Mouse (Mus musculus): ENCODE data around the gene Celf3.

DNA sequence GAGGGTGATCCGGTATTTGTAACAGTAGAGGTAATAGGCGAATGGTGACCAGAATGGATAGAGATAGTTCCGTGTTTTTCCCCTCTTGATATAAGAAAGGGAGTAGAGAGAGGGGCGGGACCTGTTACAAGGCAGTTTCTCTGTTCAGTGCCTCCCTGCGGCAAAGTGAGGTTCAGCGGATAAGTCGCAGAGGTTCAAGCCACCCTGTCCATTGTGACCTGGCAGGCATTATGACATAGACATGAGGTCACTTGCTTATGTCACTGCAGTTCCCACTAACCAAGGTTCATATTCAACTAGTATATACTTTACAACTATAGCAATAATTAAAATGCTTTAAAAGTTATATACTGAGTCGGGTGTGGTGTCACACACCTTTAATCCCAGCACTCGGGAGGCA is 41.7 kb upstream of the Celf3 start:
- no peak for TF ChIP-seq CTCF (IDR thresholded peaks at IDR 0.05; ENCODE audit: low read depth, low read length)
- TF ChIP-seq POLR2A (IDR thresholded peaks at IDR 0.05; ENCODE audit: extremely low read depth, insufficient read depth, low read length) = no peak
